Mouse (Mus musculus): ENCODE data around the gene Sdk2. TPM values are rescaled to one million over a fixed set of nuclear protein-coding genes. Genes with fewer than 3 reads are reported as not detected.

Sdk2 gene
- polyA plus RNA-seq, 1 experiment from 2014 or later, result 2.5 TPM

GRCm38 (mm10) chr11:114054581-114055315 lies 12.1 kb downstream of the Sdk2 start:
- ATAC-seq (ENCODE audit: insufficient read depth, low FRiP score), result no peak
- Histone ChIP-seq H3K9me3 (replicated peaks; ENCODE audit: control insufficient read depth, low read length) (no peaks in the 10 kb centered on the region), H3K27ac (ENCODE audit: low read length) (no peak overlapping the region), H3K9ac (ENCODE audit: low read length) (no peak overlapping the region), H3K4me1 (ENCODE audit: control insufficient read depth, insufficient read depth, low read length) (0 out of 2 replicates have a peak, but pooled peaks cover 6% of the 10 kb centered on the region), H3K36me3 (ENCODE audit: control insufficient read depth, insufficient read depth, low read length) (no peaks in the 10 kb centered on the region), H3K27me3 (ENCODE audit: control insufficient read depth, insufficient read depth, low read length) (no peaks in the 10 kb centered on the region), H3K4me2 (ENCODE audit: low read depth, low read length) (no peak overlapping the region), H3K4me3 (replicated peaks; ENCODE audit: low read length) (no peak overlapping the region)
- WGBS, result 65% methylated on average over 17 of the region's 17 CpGs

- no peak for ATAC-seq (ENCODE audit: insufficient read depth, low FRiP score)
Observed at GRCm38 (mm10) chr11:114051361-114051760, 15.5 kb downstream of the Sdk2 start.

GRCm38 (mm10) chr11:114050511-114050910 lies 16.3 kb downstream of the Sdk2 start:
- no peak overlapping the region for H3K9ac ChIP-seq (ENCODE audit: low read length)
- H3K4me1 ChIP-seq (ENCODE audit: control insufficient read depth, insufficient read depth, low read length), result peaks cover 16% of the 10 kb centered on the region
- no peak for ATAC-seq (ENCODE audit: insufficient read depth, low FRiP score)
- no peak overlapping the region for H3K4me3 ChIP-seq (replicated peaks; ENCODE audit: low read length)
- H3K27me3 ChIP-seq (ENCODE audit: control insufficient read depth, insufficient read depth, low read length), result no peaks in the 10 kb centered on the region
- 65% methylated on average over 3 of the region's 3 CpGs for WGBS
- no peaks in the 10 kb centered on the region for H3K36me3 ChIP-seq (ENCODE audit: control insufficient read depth, insufficient read depth, low read length)
- peaks cover 5% of the 10 kb centered on the region; the same call in 1 of the 2 replicates for H3K9me3 ChIP-seq (replicated peaks; ENCODE audit: control insufficient read depth, low read length)
- no peak overlapping the region for H3K27ac ChIP-seq (ENCODE audit: low read length)
- H3K4me2 ChIP-seq (ENCODE audit: low read depth, low read length), result no peak overlapping the region

More at GRCm38 (mm10) chr11:114051361-114051760, 15.5 kb downstream of the Sdk2 start:
- H3K4me2 ChIP-seq (ENCODE audit: low read depth, low read length), result no peak overlapping the region
- no peaks in the 10 kb centered on the region for H3K27me3 ChIP-seq (ENCODE audit: control insufficient read depth, insufficient read depth, low read length)
- H3K36me3 ChIP-seq (ENCODE audit: control insufficient read depth, insufficient read depth, low read length), result no peaks in the 10 kb centered on the region
- no peak overlapping the region for H3K27ac ChIP-seq (ENCODE audit: low read length)
- no peak overlapping the region for H3K9ac ChIP-seq (ENCODE audit: low read length)
- H3K4me3 ChIP-seq (replicated peaks; ENCODE audit: low read length), result no peak overlapping the region
- peaks cover 16% of the 10 kb centered on the region for H3K4me1 ChIP-seq (ENCODE audit: control insufficient read depth, insufficient read depth, low read length)
- peaks cover 5% of the 10 kb centered on the region; the same call in 1 of the 2 replicates for H3K9me3 ChIP-seq (replicated peaks; ENCODE audit: control insufficient read depth, low read length)
- WGBS, result 63% methylated on average over 4 of the region's 4 CpGs

- peaks cover 16% of the 10 kb centered on the region for H3K4me1 ChIP-seq (ENCODE audit: control insufficient read depth, insufficient read depth, low read length)
- no peaks in the 10 kb centered on the region for H3K36me3 ChIP-seq (ENCODE audit: control insufficient read depth, insufficient read depth, low read length)
- H3K27ac ChIP-seq (ENCODE audit: low read length), result no peak overlapping the region
- no peak overlapping the region; the same call in 1 of the 2 replicates for H3K9ac ChIP-seq (ENCODE audit: low read length)
- peak overlapping the region; percentile 24; the same call in 1 of the 2 replicates for H3K4me2 ChIP-seq (ENCODE audit: low read depth, low read length)
- no peak overlapping the region for H3K4me3 ChIP-seq (replicated peaks; ENCODE audit: low read length)
- WGBS, result 8% methylated on average over 10 of the region's 10 CpGs
- peak; percentile 47; the same call in 1 of the 2 replicates for ATAC-seq (ENCODE audit: insufficient read depth, low FRiP score)
- peaks cover 5% of the 10 kb centered on the region; the same call in 1 of the 2 replicates for H3K9me3 ChIP-seq (replicated peaks; ENCODE audit: control insufficient read depth, low read length)
- H3K27me3 ChIP-seq (ENCODE audit: control insufficient read depth, insufficient read depth, low read length), result no peaks in the 10 kb centered on the region
Observed at GRCm38 (mm10) chr11:114047887-114048331, 18.9 kb downstream of the Sdk2 start.

- no peaks in the 10 kb centered on the region for H3K27me3 ChIP-seq (ENCODE audit: control insufficient read depth, insufficient read depth, low read length)
- no peak overlapping the region for H3K4me3 ChIP-seq (replicated peaks; ENCODE audit: low read length)
- no peak overlapping the region for H3K27ac ChIP-seq (ENCODE audit: low read length)
- ATAC-seq (ENCODE audit: insufficient read depth, low FRiP score), result no peak
- peaks cover 5% of the 10 kb centered on the region; the same call in 1 of the 2 replicates for H3K9me3 ChIP-seq (replicated peaks; ENCODE audit: control insufficient read depth, low read length)
- WGBS, result 95% methylated on average over 5 of the region's 5 CpGs
- no peak overlapping the region for H3K4me2 ChIP-seq (ENCODE audit: low read depth, low read length)
- no peaks in the 10 kb centered on the region for H3K36me3 ChIP-seq (ENCODE audit: control insufficient read depth, insufficient read depth, low read length)
- H3K9ac ChIP-seq (ENCODE audit: low read length), result no peak overlapping the region
- H3K4me1 ChIP-seq (ENCODE audit: control insufficient read depth, insufficient read depth, low read length), result peaks cover 16% of the 10 kb centered on the region
Observed at GRCm38 (mm10) chr11:114046927-114047326, 19.9 kb downstream of the Sdk2 start.

GRCm38 (mm10) chr11:114044373-114044772 lies 22.5 kb downstream of the Sdk2 start:
- no peak overlapping the region for H3K27ac ChIP-seq (ENCODE audit: low read length)
- H3K9me3 ChIP-seq (replicated peaks; ENCODE audit: control insufficient read depth, low read length), result peaks cover 5% of the 10 kb centered on the region; the same call in 1 of the 2 replicates
- H3K27me3 ChIP-seq (ENCODE audit: control insufficient read depth, insufficient read depth, low read length), result no peaks in the 10 kb centered on the region
- 65% methylated on average over 4 of the region's 4 CpGs for WGBS
- peaks cover 17% of the 10 kb centered on the region for H3K4me1 ChIP-seq (ENCODE audit: control insufficient read depth, insufficient read depth, low read length)
- no peak for ATAC-seq (ENCODE audit: insufficient read depth, low FRiP score)
- H3K4me3 ChIP-seq (replicated peaks; ENCODE audit: low read length), result no peak overlapping the region
- H3K36me3 ChIP-seq (ENCODE audit: control insufficient read depth, insufficient read depth, low read length), result no peaks in the 10 kb centered on the region
- no peak overlapping the region for H3K4me2 ChIP-seq (ENCODE audit: low read depth, low read length)
- no peak overlapping the region for H3K9ac ChIP-seq (ENCODE audit: low read length)

GRCm38 (mm10) chr11:114043530-114043929 lies 23.3 kb downstream of the Sdk2 start:
- Histone ChIP-seq H3K4me1 (ENCODE audit: control insufficient read depth, insufficient read depth, low read length) (peaks cover 16% of the 10 kb centered on the region), H3K27me3 (ENCODE audit: control insufficient read depth, insufficient read depth, low read length) (no peaks in the 10 kb centered on the region), H3K27ac (ENCODE audit: low read length) (no peak overlapping the region), H3K9me3 (replicated peaks; ENCODE audit: control insufficient read depth, low read length) (peaks cover 5% of the 10 kb centered on the region; the same call in 1 of the 2 replicates), H3K4me3 (replicated peaks; ENCODE audit: low read length) (no peak overlapping the region), H3K9ac (ENCODE audit: low read length) (no peak overlapping the region), H3K36me3 (ENCODE audit: control insufficient read depth, insufficient read depth, low read length) (no peaks in the 10 kb centered on the region), H3K4me2 (ENCODE audit: low read depth, low read length) (no peak overlapping the region)
- no peak for ATAC-seq (ENCODE audit: insufficient read depth, low FRiP score)
- 63% methylated on average over 7 of the region's 7 CpGs for WGBS

GRCm38 (mm10) chr11:114040391-114041035 lies 26.3 kb downstream of the Sdk2 start:
- no peaks in the 10 kb centered on the region for H3K9me3 ChIP-seq (replicated peaks; ENCODE audit: control insufficient read depth, low read length)
- 12% methylated on average over 10 of the region's 10 CpGs for WGBS
- no peak overlapping the region for H3K4me3 ChIP-seq (replicated peaks; ENCODE audit: low read length)
- peak overlapping the region; percentile 28; the same call in 1 of the 2 replicates for H3K9ac ChIP-seq (ENCODE audit: low read length)
- H3K27ac ChIP-seq (ENCODE audit: low read length), result peak overlapping the region; percentile 12; the same call in 1 of the 2 replicates
- H3K27me3 ChIP-seq (ENCODE audit: control insufficient read depth, insufficient read depth, low read length), result no peaks in the 10 kb centered on the region
- 0 out of 2 replicates have a peak overlapping the region, but pooled peaks have one; percentile 3 for H3K4me2 ChIP-seq (ENCODE audit: low read depth, low read length)
- peaks cover 13% of the 10 kb centered on the region for H3K4me1 ChIP-seq (ENCODE audit: control insufficient read depth, insufficient read depth, low read length)
- ATAC-seq (ENCODE audit: insufficient read depth, low FRiP score), result peak; percentile 60
- H3K36me3 ChIP-seq (ENCODE audit: control insufficient read depth, insufficient read depth, low read length), result no peaks in the 10 kb centered on the region

- Histone ChIP-seq H3K4me1 (ENCODE audit: control insufficient read depth, insufficient read depth, low read length) (peaks cover 13% of the 10 kb centered on the region), H3K9me3 (replicated peaks; ENCODE audit: control insufficient read depth, low read length) (no peaks in the 10 kb centered on the region), H3K9ac (ENCODE audit: low read length) (no peak overlapping the region), H3K27ac (ENCODE audit: low read length) (no peak overlapping the region), H3K27me3 (ENCODE audit: control insufficient read depth, insufficient read depth, low read length) (no peaks in the 10 kb centered on the region), H3K4me2 (ENCODE audit: low read depth, low read length) (no peak overlapping the region), H3K36me3 (ENCODE audit: control insufficient read depth, insufficient read depth, low read length) (no peaks in the 10 kb centered on the region), H3K4me3 (replicated peaks; ENCODE audit: low read length) (no peak overlapping the region)
- peak; percentile 82 for ATAC-seq (ENCODE audit: insufficient read depth, low FRiP score)
- WGBS, result 52% methylated on average over 8 of the region's 8 CpGs
Observed at GRCm38 (mm10) chr11:114038036-114038435, 28.8 kb downstream of the Sdk2 start.

Measured in stomach, embryonic 16.5 days (tissue).